Mouse (Mus musculus) B cell, adult 62 days (primary cell): Measurements from ENCODE around the gene Arsg. TPM values are rescaled to one million over a fixed set of nuclear protein-coding genes. Genes with fewer than 3 reads are reported as not detected.

Source experiments
- total RNA-seq: library from RNA; stranded (reverse); gene quantifications from 4 replicates; pipeline ENCODE4 v1.2.4, GENCODE M21; 2023

The Arsg gene
- total RNA-seq, result 2.8 to 6.2 TPM (median 4.5 TPM) in 4 replicates

DNA sequence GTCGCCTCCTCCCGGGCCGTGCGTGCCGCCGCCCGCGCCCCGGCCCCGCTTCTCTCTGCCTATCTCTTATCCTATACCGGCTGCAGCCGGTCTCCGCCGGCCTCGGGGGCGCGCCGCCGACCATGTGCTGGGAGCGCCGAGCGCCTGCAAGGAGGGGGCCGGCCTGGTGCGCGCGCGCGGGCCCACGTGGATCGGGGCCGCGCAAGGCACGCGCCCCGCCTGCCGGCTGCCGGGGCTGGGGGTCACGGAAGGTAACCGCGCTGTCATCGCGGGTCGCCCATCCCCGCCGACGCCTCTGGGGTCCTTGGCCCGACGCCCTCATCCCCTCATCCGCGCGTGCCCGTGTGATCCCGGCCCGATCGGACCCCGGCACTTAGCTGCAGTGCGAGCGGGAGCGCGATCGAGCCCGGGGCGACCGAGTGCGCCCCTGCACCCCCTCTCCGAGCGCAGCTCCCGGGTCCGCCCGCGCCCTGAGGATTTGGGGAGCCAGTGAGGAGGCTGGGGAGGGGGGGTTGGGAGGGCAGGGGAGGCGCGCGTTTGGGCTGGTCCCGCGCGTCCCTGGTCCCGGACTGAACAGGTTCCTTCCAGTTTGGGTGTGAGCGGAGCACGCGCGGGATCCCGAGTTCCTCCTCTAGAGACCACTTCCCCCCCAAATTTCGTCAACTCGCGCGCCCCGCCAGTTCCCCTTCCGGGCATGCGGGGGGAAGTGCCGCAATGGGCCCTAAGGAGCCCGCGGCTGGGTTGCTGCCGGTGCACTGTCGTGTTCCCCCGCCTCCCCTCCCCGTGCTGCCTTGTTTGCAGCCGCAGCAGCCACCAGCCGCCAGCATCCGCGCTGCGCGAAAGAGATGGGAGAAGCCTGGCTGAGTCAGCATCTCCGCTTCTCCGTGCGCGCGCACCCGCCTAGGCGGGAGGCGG is at the start of gene Arsg, which contains the start of gene Slc16a6:
Arsg (plus strand) TSS at position 204 of the 915 bp plus-strand sequence.
Slc16a6 (minus strand) TSS at position 428 of the 915 bp plus-strand sequence.

DNA sequence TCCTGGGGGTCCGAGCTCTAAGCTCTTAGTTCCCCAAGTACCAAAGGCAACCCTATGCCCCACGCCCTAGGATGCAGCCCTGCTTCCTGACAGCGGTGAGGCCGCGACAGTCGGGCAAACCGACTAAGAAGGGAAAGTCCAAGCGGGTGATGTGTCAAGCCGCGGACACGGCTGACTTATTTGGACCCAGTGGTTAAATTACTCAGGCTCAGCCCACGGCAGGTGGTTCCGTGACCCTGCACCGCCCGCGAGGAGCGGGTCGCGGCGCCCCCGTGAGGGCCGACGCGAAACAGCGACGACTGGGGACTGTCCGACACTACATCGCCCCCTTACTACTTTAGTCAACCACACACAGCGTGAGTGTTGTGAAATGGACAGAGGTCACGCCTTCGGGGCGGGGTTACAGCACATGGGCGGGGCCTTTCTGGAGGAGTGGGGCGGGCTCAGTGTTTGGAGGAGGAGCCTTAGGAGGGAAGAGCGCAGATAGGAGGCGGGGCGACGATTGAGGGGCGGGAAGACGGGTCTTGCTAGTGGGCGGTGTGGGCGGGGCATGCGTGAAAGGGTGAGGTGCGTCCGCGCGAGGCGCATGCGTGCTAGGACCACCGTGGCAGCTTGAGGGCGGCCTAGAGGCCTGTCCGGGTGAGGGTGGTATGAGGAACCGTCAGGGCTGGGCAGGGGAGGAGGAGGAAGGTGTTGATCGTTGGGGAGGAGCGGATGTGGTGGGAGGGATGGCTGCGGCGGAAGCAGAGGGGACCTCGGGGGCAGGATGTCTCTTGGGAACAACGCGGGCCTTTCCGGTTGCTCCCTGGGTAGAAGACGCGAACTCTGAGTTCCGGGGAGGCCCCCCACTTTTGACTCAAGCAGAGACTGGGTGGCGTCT is 47.5 kb upstream of the Arsg start, which contains the start of gene Amz2:
Amz2 (plus strand) TSS at position 555 of the 880 bp plus-strand sequence.

DNA sequence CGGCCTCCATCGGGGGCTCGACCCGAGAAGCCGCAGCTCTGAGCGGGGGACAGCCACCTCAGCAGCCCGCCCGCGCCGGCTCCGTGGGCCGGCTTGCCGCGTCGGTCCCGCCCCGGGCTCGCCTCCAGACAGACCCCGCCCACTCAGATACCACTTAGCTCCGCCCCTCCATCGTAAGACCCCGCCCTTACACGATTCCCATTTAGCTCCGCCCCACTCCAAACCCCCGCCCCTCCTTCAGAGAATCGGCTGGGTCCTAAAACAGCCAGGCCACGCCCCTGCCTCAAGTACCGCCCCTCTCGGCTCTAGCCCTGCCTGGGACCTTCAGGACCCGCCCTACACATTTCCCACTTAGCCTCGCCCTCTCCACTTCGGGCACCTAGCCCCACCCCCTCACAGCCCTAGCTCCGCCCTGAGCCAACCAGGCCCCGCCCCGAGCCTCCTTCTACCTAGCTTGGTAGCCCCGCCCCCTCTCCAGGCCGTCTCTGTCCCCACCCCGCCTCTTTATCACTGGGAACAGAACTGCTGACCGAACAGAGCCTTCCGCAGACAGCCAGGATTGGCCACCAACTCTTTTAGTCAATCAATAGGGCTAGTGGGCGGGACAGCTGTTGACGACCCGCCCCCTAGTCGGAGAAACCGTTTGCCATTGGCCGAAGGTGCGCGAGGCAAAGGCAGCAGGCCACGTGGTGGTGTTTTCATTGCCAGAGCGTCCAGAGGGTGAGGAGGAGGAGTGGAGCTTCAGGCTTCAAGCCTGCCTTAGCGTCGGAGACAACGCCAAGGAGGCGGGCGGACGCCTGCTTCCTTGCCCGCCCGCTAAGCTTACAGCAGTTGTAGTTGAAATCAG is 138.4 kb downstream of the Arsg start, which contains the start of gene Wipi1:
Wipi1 (minus strand) TSS at position 665 of the 847 bp plus-strand sequence.

Other genes with a start within 250 kb of the Arsg start
- gene Rgs9, start 175.2 kb upstream of the Arsg start, total RNA-seq, result 0.20 to 0.94 TPM (median 0.54 TPM) in 4 replicates
- gene Gna13, start 110.5 kb upstream of the Arsg start, total RNA-seq, result 154 to 171 TPM (median 168 TPM) in 4 replicates
- 0.91 to 1.3 TPM (median 1.1 TPM) in 4 replicates for gene 9930022D16Rik, start 59.5 kb upstream of the Arsg start, total RNA-seq
- 28.5 to 30.9 TPM (median 29.0 TPM) in 4 replicates for gene Amz2, start 47.4 kb upstream of the Arsg start, total RNA-seq
- 106 to 118 TPM (median 113 TPM) in 4 replicates for gene Slc16a6, start 224 bp downstream of the Arsg start, total RNA-seq
- gene Wipi1, start 138.6 kb downstream of the Arsg start, total RNA-seq, result 1.4 to 2.5 TPM (median 2.1 TPM) in 4 replicates
- 297 to 308 TPM (median 302 TPM) in 4 replicates for gene Prkar1a, start 176.0 kb downstream of the Arsg start, total RNA-seq
- not detected in 4 replicates for gene Fam20a, start 248.9 kb downstream of the Arsg start, total RNA-seq